Mouse (Mus musculus) embryo, embryonic 10.5 days (tissue): ENCODE measurements at regions not wholly inside any gene's neighbourhood (a gene's known extent, or its start where the extent isn't known, plus 50 kb on each side); places are given as distances from the start of the nearest gene placed in this dataset.

Experiments
- DNase-seq: peaks from one replicate; pipeline ENCODE4 v3.0.0-alpha.2; 2015; ENCODE audit warnings: low spot score

DNA sequence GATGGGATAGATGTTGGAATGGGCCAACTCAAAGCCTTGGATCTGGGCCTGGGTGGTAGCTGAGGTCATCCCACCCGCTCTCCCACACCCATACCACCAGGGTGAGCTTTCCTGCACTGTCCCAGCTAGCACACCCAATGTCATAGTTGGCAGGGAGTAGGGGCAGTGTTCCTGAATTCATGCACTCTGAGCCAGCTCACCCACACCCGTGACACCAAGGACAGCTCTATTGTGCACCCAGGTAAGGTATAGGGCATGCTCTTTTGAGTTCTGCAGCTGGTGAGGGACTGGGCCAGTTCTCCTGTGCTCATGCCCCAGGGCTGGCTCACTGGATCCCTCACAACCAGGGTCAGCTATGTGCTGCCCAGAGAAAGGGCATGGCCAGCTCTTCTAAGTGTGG lies 64.8 kb upstream of the Peli2 start:
- DNase-seq = no peak

DNA sequence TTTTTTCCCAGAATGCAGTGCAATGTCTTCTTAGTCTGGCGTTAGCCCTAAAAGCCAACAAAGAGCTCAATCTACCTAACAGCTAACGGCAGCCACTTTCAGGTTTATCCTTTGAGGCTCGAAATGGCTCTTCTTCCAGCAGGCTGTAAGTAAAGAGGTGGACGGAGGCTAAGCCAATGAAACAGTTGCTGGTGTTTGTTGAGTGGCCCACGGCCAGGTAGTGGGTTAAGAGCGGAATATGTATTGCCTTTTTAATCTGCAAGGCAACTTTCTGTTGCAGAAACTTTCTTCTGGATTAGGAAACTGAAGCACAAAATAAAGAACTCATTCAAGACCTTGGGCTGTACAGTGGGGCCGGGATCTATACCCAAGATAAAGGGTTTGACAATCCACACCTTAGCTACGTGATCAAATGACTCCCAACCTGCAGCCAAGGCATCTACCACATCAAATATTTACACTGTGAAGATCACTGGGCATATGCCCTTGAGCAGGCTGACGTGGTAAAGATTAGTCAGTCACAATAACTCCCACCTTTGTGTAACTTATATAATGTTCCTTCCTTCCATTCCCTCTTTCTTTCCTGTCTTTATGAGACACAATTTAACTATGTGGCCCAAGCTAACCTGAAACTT lies 62.3 kb upstream of the Peli2 start:
- DNase-seq = no peak

DNA sequence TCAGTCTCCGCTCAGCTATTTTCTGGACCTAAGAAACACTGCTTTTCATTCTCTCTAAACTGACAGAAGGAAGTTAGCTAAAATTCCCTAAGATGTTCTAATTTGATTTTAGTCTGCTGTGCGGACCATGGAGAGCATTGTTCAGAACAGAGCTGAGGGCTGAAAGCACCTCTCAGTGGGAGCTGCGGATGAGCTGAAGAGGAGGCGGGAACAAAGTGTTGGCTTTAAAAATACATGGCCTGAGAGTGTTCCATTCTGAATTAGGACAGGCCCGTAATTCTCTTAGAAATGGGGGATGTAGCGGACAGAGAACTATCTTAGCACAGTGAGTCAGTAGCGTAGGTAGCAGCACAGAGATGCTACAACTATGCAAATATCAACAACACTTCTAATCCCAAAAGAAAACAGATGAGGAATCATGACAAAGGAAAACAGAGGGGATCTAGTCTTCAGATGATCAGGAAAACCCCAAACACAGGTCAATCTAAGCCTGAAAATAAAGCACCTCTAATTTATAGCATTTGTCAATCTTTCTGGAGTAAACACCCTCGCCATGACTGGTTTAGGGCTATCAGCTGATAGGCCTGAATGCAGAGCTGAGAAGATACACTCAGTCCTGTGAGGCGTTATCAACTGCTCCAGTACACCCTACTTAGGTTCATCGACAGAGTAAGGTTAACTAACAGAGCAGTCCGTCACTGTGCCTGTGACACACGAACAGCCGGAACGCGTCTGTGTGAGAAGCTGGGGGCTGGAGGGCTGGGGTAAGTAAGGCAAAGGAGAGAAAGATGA lies 60.8 kb upstream of the Peli2 start:
- DNase-seq = no peak

DNA sequence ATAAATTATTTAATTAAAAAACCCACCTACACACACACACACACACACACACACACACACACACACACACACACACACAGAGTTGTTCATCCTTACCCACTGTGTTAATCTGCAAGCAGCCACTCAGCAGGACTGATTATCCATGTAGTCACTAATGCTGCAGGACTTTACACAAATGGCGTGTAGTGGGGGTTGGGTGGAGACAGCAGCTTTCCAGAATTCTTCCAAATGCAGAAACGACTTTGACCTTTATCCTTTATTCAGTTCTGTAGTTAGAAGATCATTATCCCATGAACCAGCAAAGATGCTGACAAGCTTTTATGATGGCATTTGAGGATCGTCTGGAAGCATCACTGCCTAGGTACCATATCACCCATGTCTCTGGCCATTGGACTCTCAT lies 52.0 kb upstream of the Peli2 start:
- DNase-seq = no peak
